Comparison of ENCODE assay signal across 27 mouse cellular contexts in genomic region chr11:98628706-98629105, GRCm38 (mm10). TPM values are rescaled to one million over a fixed set of nuclear protein-coding genes. Genes with fewer than 3 reads are reported as not detected.
"Had no signal": no experiment of that assay in that cellular context is flagged by ENCODE, and none has a peak within 500 bp of the region (broad histone marks: within the 10 kb centered on the region; RNA-seq: fewer than 3 reads in every experiment).

No protein-coding gene starts in this region.

- H3K36me3 ChIP-seq: midbrain, embryonic 10.5 days; midbrain, embryonic 12.5 days; midbrain, embryonic 15.5 days; neural tube, embryonic 13.5 days; neural tube, embryonic 15.5 days had no signal

- H3K4me1 ChIP-seq: midbrain, embryonic 10.5 days; midbrain, embryonic 12.5 days; midbrain, embryonic 15.5 days; neural tube, embryonic 13.5 days; neural tube, embryonic 15.5 days had no signal

- H3K27me3 ChIP-seq: midbrain, embryonic 15.5 days; neural tube, embryonic 13.5 days; neural tube, embryonic 15.5 days had no signal

- H3K4me3 ChIP-seq: midbrain, embryonic 10.5 days; midbrain, embryonic 12.5 days; midbrain, embryonic 15.5 days; myocyte; neural tube, embryonic 13.5 days; neural tube, embryonic 15.5 days had no signal

- H3K27ac ChIP-seq: midbrain, embryonic 10.5 days; midbrain, embryonic 12.5 days; midbrain, embryonic 15.5 days; neural tube, embryonic 13.5 days; neural tube, embryonic 15.5 days had no signal

- H3K9ac ChIP-seq: lung, embryonic 14.5 days; midbrain, embryonic 12.5 days; midbrain, embryonic 15.5 days; neural tube, embryonic 13.5 days; neural tube, embryonic 15.5 days had no signal

- DNase-seq: lung, adult 18-20 months; lung, embryonic 14.5 days; lung, postnatal 10 days; lung, postnatal 4 days; retina, postnatal 1 day; right cerebral cortex, adult 18-20 months; right cerebral cortex, postnatal 25 days; right cerebral cortex, postnatal 4 days; spleen, adult 18-20 months; thymus, adult 18-20 months; thymus, postnatal 14 days; thymus, postnatal 36 days had no signal

- ATAC-seq: midbrain, embryonic 15.5 days had no signal

- H3K4me2 ChIP-seq: lung, embryonic 14.5 days; midbrain, embryonic 12.5 days; midbrain, embryonic 15.5 days; neural tube, embryonic 13.5 days; neural tube, embryonic 15.5 days had no signal

- H3K9me3 ChIP-seq: midbrain, embryonic 12.5 days; midbrain, embryonic 15.5 days; neural tube, embryonic 13.5 days; neural tube, embryonic 15.5 days had no signal

RNA-seq across cellular contexts. Expression of gene Gsdma3, which starts 2.5 kb away (rescaled TPM):
- total RNA-seq: megakaryocyte, adult 5-6 weeks; megakaryocyte-erythroid progenitor cell, adult 5-6 weeks had no signal
- polyA plus RNA-seq: liver, embryonic 16.5 days; lung, embryonic 14.5 days; lung, embryonic 16.5 days; midbrain, embryonic 10.5 days; midbrain, embryonic 12.5 days; midbrain, embryonic 15.5 days; myocyte; neural tube, embryonic 11.5 days; neural tube, embryonic 13.5 days; neural tube, embryonic 15.5 days; small intestine, adult 2 months; stomach, embryonic 14.5 days; stomach, embryonic 16.5 days had no signal

RNA-seq across cellular contexts. Expression of gene Gm12355, which starts 3.2 kb away (rescaled TPM):
- polyA plus RNA-seq: small intestine, adult 2 months had no signal

RNA-seq across cellular contexts. Expression of gene Gsdma2, which starts 17.9 kb away (rescaled TPM):
- total RNA-seq: megakaryocyte, adult 5-6 weeks; megakaryocyte-erythroid progenitor cell, adult 5-6 weeks had no signal
- polyA plus RNA-seq: liver, embryonic 16.5 days; lung, embryonic 14.5 days; lung, embryonic 16.5 days; midbrain, embryonic 10.5 days; midbrain, embryonic 12.5 days; midbrain, embryonic 15.5 days; myocyte; stomach, embryonic 14.5 days had no signal

RNA-seq across cellular contexts. Expression of gene Lrrc3c, which starts 30.6 kb away (rescaled TPM):
- total RNA-seq: megakaryocyte, adult 5-6 weeks; megakaryocyte-erythroid progenitor cell, adult 5-6 weeks had no signal
- polyA plus RNA-seq: liver, embryonic 16.5 days; lung, embryonic 14.5 days; lung, embryonic 16.5 days; midbrain, embryonic 10.5 days; midbrain, embryonic 12.5 days; midbrain, embryonic 15.5 days; myocyte; neural tube, embryonic 11.5 days; neural tube, embryonic 13.5 days; neural tube, embryonic 15.5 days; small intestine, adult 2 months; stomach, embryonic 14.5 days; stomach, embryonic 16.5 days; thymus, postnatal 0 days had no signal

RNA-seq across cellular contexts. Expression of gene Gsdma, which starts 35.4 kb away (rescaled TPM):
- polyA plus RNA-seq: lung, embryonic 14.5 days; lung, embryonic 16.5 days; midbrain, embryonic 10.5 days; midbrain, embryonic 12.5 days; midbrain, embryonic 15.5 days; neural tube, embryonic 11.5 days; neural tube, embryonic 13.5 days had no signal
